Mouse (Mus musculus): ENCODE data around the gene Nuak2. TPM values are rescaled to one million over a fixed set of nuclear protein-coding genes. Genes with fewer than 3 reads are reported as not detected.

The Nuak2 gene
- polyA plus RNA-seq, 1 experiment, result 99.9 TPM

GRCm38 (mm10) chr1:132290921-132291675 lies 24.8 kb upstream of the Nuak2 start:
- peaks cover 10% of the 10 kb centered on the region for H3K4me1 ChIP-seq (ENCODE audit: control insufficient read depth, insufficient read depth, insufficient read length, low read length)
- H3K27me3 ChIP-seq (ENCODE audit: control insufficient read depth, insufficient read depth, low read length), result no peaks in the 10 kb centered on the region
- WGBS, result 79% methylated on average over 11 of the region's 11 CpGs
- no peak for TF ChIP-seq CTCF (IDR thresholded peaks at IDR 0.05; ENCODE audit: extremely low read depth, insufficient read length, insufficient replicate concordance, low read depth, low read length)
- TF ChIP-seq POLR2A (IDR thresholded peaks at IDR 0.05; ENCODE audit: low read depth, low read length), result no peak
- H3K36me3 ChIP-seq (ENCODE audit: control insufficient read depth, insufficient read depth, low read length), result no peaks in the 10 kb centered on the region
- no peak overlapping the region for H3K4me3 ChIP-seq (ENCODE audit: low read depth, low read length)
- no peak overlapping the region for H3K27ac ChIP-seq (ENCODE audit: insufficient read depth, low read depth, low read length)

GRCm38 (mm10) chr1:132291706-132292105 lies 24.2 kb upstream of the Nuak2 start:
- Histone ChIP-seq H3K4me3 (ENCODE audit: low read depth, low read length) (no peak overlapping the region), H3K4me1 (ENCODE audit: control insufficient read depth, insufficient read depth, insufficient read length, low read length) (peaks cover 10% of the 10 kb centered on the region), H3K36me3 (ENCODE audit: control insufficient read depth, insufficient read depth, low read length) (no peaks in the 10 kb centered on the region), H3K27ac (ENCODE audit: insufficient read depth, low read depth, low read length) (no peak overlapping the region), H3K27me3 (ENCODE audit: control insufficient read depth, insufficient read depth, low read length) (no peaks in the 10 kb centered on the region)
- TF ChIP-seq POLR2A (IDR thresholded peaks at IDR 0.05; ENCODE audit: low read depth, low read length) (no peak), CTCF (IDR thresholded peaks at IDR 0.05; ENCODE audit: extremely low read depth, insufficient read length, insufficient replicate concordance, low read depth, low read length) (no peak)
- 79% methylated on average over 4 of the region's 4 CpGs for WGBS

DNA sequence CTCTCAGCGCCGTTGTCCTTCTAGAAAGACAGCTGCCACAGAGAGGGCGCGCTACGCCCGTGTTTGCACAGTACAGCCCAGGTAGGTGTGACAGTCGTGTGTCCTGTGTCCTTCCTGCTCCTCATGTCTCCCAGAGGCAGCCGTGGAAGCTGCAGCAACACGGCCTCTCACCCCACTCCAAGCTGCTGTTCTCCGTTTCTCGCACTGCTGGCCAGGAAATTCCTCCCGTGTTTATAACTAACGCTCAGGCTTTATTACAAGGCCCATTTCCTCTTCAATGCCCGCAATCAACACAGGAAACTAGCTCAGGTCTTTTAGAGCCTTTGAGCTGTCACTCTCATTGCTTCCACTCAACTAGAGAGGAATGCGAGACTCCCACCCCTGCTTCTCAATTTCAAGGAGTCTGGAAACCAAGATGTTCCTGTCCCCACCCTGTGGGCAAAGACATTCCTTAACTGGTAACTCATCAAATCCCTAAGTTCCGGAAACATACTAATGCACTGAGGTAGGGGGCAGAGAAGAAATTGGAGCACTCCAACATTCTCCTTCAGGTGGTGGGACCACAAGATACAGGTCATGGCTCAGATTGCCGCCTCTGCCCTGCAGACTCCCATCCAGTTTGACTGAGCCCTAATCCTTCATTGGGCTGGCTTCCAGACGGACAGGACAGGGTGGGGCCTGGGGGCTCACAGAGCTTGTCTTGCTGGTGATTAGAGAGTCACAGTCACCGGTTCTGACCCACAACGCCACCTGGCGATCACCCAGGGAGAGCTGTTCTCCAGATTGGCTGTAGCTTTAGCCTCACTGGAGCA lies 23.4 kb upstream of the Nuak2 start:
- WGBS, result 28% methylated on average over 21 of the region's 21 CpGs
- no peaks in the 10 kb centered on the region for H3K27me3 ChIP-seq (ENCODE audit: control insufficient read depth, insufficient read depth, low read length)
- no peak for TF ChIP-seq POLR2A (IDR thresholded peaks at IDR 0.05; ENCODE audit: low read depth, low read length)
- no peak for TF ChIP-seq CTCF (IDR thresholded peaks at IDR 0.05; ENCODE audit: extremely low read depth, insufficient read length, insufficient replicate concordance, low read depth, low read length)
- no peak overlapping the region for H3K27ac ChIP-seq (ENCODE audit: insufficient read depth, low read depth, low read length)
- no peak overlapping the region for H3K4me3 ChIP-seq (ENCODE audit: low read depth, low read length)
- no peaks in the 10 kb centered on the region for H3K36me3 ChIP-seq (ENCODE audit: control insufficient read depth, insufficient read depth, low read length)
- peaks cover 10% of the 10 kb centered on the region for H3K4me1 ChIP-seq (ENCODE audit: control insufficient read depth, insufficient read depth, insufficient read length, low read length)

- H3K4me3 ChIP-seq (ENCODE audit: low read depth, low read length), result no peak overlapping the region
- H3K27ac ChIP-seq (ENCODE audit: insufficient read depth, low read depth, low read length), result no peak overlapping the region
- WGBS, result 89% methylated on average over 7 of the region's 7 CpGs
- no peaks in the 10 kb centered on the region for H3K36me3 ChIP-seq (ENCODE audit: control insufficient read depth, insufficient read depth, low read length)
- TF ChIP-seq CTCF (IDR thresholded peaks at IDR 0.05; ENCODE audit: extremely low read depth, insufficient read length, insufficient replicate concordance, low read depth, low read length) (no peak), POLR2A (IDR thresholded peaks at IDR 0.05; ENCODE audit: low read depth, low read length) (no peak)
- H3K4me1 ChIP-seq (ENCODE audit: control insufficient read depth, insufficient read depth, insufficient read length, low read length), result peaks cover 18% of the 10 kb centered on the region
- H3K27me3 ChIP-seq (ENCODE audit: control insufficient read depth, insufficient read depth, low read length), result peaks cover 18% of the 10 kb centered on the region
Observed at GRCm38 (mm10) chr1:132295506-132295905, 20.4 kb upstream of the Nuak2 start.

GRCm38 (mm10) chr1:132296051-132296450 lies 19.9 kb upstream of the Nuak2 start:
- WGBS, result 80% methylated on average over 3 of the region's 3 CpGs
- Histone ChIP-seq H3K27ac (ENCODE audit: insufficient read depth, low read depth, low read length) (no peak overlapping the region), H3K4me1 (ENCODE audit: control insufficient read depth, insufficient read depth, insufficient read length, low read length) (peaks cover 18% of the 10 kb centered on the region), H3K36me3 (ENCODE audit: control insufficient read depth, insufficient read depth, low read length) (no peaks in the 10 kb centered on the region), H3K4me3 (ENCODE audit: low read depth, low read length) (no peak overlapping the region), H3K27me3 (ENCODE audit: control insufficient read depth, insufficient read depth, low read length) (peaks cover 18% of the 10 kb centered on the region)
- TF ChIP-seq CTCF (IDR thresholded peaks at IDR 0.05; ENCODE audit: extremely low read depth, insufficient read length, insufficient replicate concordance, low read depth, low read length), result no peak

DNA sequence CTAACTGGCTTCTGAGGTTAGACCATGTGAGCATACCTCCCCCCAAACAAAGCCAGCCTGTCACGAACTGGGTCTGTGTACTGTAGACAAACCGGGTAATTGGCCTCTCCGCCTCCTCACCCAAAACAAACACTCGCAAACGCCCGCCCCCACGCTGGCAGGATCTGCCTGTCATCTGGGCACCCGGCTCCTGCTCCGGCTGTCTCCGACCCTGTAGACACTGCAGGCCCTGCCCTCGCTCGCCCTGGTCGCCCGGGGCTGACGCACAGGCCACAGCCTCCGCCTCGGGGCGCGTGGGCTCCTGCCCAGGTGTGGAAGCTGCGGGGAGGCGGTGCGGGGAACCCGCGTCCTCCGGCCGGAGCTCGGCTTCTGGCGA lies 17.5 kb upstream of the Nuak2 start, which contains the start of gene Klhdc8a:
Klhdc8a (plus strand) TSS at position 202 of the 376 bp plus-strand sequence.
- no peak within 1 kb of the TSS for H3K27ac ChIP-seq (ENCODE audit: insufficient read depth, low read depth, low read length)
- peaks cover 9% of the 10 kb centered on the region for H3K4me1 ChIP-seq (ENCODE audit: control insufficient read depth, insufficient read depth, insufficient read length, low read length)
- WGBS, result 2% methylated on average over 28 of the region's 28 CpGs
- H3K36me3 ChIP-seq (ENCODE audit: control insufficient read depth, insufficient read depth, low read length), result no peaks in the 10 kb centered on the region
- peaks cover 18% of the 10 kb centered on the region for H3K27me3 ChIP-seq (ENCODE audit: control insufficient read depth, insufficient read depth, low read length)
- H3K4me3 ChIP-seq (ENCODE audit: low read depth, low read length), result peak within 1 kb of the TSS; percentile 62
- no peak for TF ChIP-seq CTCF (IDR thresholded peaks at IDR 0.05; ENCODE audit: extremely low read depth, insufficient read length, insufficient replicate concordance, low read depth, low read length)
- TF ChIP-seq POLR2A (IDR thresholded peaks at IDR 0.05; ENCODE audit: low read depth, low read length), result no peak
